Mouse (Mus musculus): ENCODE results near the gene Ranbp9. TPM values are rescaled to one million over a fixed set of nuclear protein-coding genes. Genes with fewer than 3 reads are reported as not detected.

The Ranbp9 gene
- polyA plus RNA-seq, 1 experiment from 2014 or later, result 11.2 TPM

DNA sequence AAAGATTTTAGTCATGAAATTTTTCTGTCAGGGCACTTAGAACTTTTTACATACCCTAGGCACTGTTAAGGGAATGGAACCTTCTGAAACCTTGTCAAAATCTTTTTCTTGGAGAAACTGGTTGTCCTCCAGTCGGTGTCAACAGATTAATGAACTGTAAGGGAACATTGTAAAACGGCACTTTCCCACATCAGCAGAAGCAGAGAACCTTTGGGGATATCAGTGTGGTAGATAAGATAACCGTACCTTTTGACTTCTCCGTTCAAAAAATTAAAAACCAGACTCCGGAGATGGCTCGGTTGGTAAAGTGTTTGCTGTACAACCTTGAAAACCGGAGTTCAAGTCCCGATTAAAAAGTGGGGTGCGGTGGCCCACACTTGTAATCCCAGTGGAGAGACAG is 1.7 kb upstream of the Ranbp9 start:
- no peak for ATAC-seq
- H3K9me3 ChIP-seq (ENCODE audit: control insufficient read depth, low read length), result no peaks in the 10 kb centered on the region
- no peak overlapping the region for H3K9ac ChIP-seq (ENCODE audit: low read depth, low read length)
- H3K4me1 ChIP-seq (ENCODE audit: control insufficient read depth, insufficient read depth, low read depth, low read length), result peaks cover 11% of the 10 kb centered on the region
- H3K27me3 ChIP-seq (replicated peaks; ENCODE audit: control insufficient read depth, insufficient read depth, low read length), result no peaks in the 10 kb centered on the region
- H3K36me3 ChIP-seq (ENCODE audit: control insufficient read depth, insufficient read depth, low read length), result no peaks in the 10 kb centered on the region
- H3K27ac ChIP-seq (ENCODE audit: low read depth, low read length), result no peak overlapping the region
- 95% methylated on average over 9 of the region's 9 CpGs for WGBS
- H3K4me2 ChIP-seq (ENCODE audit: low read length), result no peak overlapping the region
- H3K4me3 ChIP-seq (ENCODE audit: low read length), result no peak overlapping the region

DNA sequence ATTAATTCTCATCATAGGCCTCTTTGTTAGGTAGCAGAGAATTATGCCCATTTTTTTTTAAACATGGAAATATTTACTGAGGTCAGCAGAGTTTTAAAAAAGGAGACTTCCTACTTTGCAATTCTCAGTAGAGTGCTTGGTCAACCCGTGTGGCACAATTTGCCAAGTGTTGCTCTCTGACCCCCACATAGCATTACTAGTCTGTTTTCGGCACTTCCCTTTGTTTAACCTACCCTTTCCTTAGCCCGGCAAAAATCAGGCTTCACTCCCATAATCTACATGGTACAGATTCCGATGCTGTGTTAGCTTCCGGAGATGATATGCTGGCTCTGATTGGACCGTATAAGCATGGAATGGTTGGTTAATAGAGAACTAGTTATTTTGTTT is 770 bp upstream of the Ranbp9 start:
- 31% methylated on average over 6 of the region's 6 CpGs for WGBS
- peak overlapping the region; percentile 99 for H3K27ac ChIP-seq (ENCODE audit: low read depth, low read length)
- H3K9me3 ChIP-seq (ENCODE audit: control insufficient read depth, low read length), result no peaks in the 10 kb centered on the region
- H3K4me3 ChIP-seq (ENCODE audit: low read length), result peak overlapping the region; percentile 95
- peak overlapping the region; percentile 99 for H3K9ac ChIP-seq (ENCODE audit: low read depth, low read length)
- no peak for ATAC-seq
- peaks cover 17% of the 10 kb centered on the region for H3K4me1 ChIP-seq (ENCODE audit: control insufficient read depth, insufficient read depth, low read depth, low read length)
- H3K36me3 ChIP-seq (ENCODE audit: control insufficient read depth, insufficient read depth, low read length), result no peaks in the 10 kb centered on the region
- peak overlapping the region; percentile 89 for H3K4me2 ChIP-seq (ENCODE audit: low read length)
- H3K27me3 ChIP-seq (replicated peaks; ENCODE audit: control insufficient read depth, insufficient read depth, low read length), result no peaks in the 10 kb centered on the region

GRCm38 (mm10) chr13:43480595-43480956 is 506 bp downstream of the Ranbp9 start:
- H3K27me3 ChIP-seq (replicated peaks; ENCODE audit: control insufficient read depth, insufficient read depth, low read length), result no peaks in the 10 kb centered on the region
- H3K9ac ChIP-seq (ENCODE audit: low read depth, low read length), result peak overlapping the region; percentile 99
- peaks cover 20% of the 10 kb centered on the region for H3K4me1 ChIP-seq (ENCODE audit: control insufficient read depth, insufficient read depth, low read depth, low read length)
- no peak for ATAC-seq
- 2% methylated on average over 10 of the region's 67 CpGs for WGBS
- no peaks in the 10 kb centered on the region for H3K9me3 ChIP-seq (ENCODE audit: control insufficient read depth, low read length)
- peak overlapping the region; percentile 99 for H3K27ac ChIP-seq (ENCODE audit: low read depth, low read length)
- peak overlapping the region; percentile 89 for H3K4me2 ChIP-seq (ENCODE audit: low read length)
- H3K36me3 ChIP-seq (ENCODE audit: control insufficient read depth, insufficient read depth, low read length), result no peaks in the 10 kb centered on the region
- peak overlapping the region; percentile 95 for H3K4me3 ChIP-seq (ENCODE audit: low read length)

DNA sequence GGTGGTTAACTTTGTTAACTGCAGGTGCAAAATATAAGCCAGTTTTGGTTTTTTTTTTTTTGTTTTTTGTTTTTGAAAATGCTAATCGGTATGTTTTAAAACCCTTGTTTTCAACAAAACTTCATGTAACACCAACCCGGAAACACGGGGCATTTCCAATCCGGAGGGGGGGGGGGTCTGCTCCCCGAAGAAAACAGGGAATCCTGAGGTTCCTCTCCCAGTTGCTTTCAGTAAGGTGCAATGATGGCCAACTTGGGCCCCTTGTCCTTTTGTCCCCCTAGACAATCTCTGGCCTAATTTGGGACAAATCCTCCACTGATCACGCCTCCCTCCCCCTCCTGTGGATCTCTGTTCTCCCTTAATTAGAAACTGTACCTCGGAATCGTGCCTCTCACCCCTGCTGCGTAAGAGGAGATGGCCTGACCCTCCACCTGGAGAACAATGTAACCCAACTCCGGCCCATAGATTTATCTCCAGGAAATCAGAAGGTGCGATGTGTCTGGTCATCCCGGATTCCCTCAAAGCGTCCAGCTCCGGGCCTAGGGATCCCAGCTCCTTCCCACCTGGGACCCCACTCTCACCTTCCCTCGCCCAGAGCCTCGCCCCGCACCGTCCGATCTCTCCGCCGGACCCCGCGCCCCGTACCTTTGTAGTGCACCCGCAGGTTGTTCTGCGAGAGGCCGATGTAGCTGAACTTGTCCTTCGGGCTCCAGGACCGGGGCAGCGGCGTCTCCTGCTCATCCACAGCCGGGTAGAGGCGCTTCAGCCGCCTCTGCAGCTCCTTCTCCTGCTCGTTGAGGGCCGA is 1.1 kb downstream of the Ranbp9 start:
- H3K4me3 ChIP-seq (ENCODE audit: low read length), result peak overlapping the region; percentile 95
- peak overlapping the region; percentile 99 for H3K9ac ChIP-seq (ENCODE audit: low read depth, low read length)
- peak overlapping the region; percentile 99 for H3K27ac ChIP-seq (ENCODE audit: low read depth, low read length)
- H3K36me3 ChIP-seq (ENCODE audit: control insufficient read depth, insufficient read depth, low read length), result no peaks in the 10 kb centered on the region
- peaks cover 20% of the 10 kb centered on the region for H3K4me1 ChIP-seq (ENCODE audit: control insufficient read depth, insufficient read depth, low read depth, low read length)
- no peak for ATAC-seq
- under 1% methylated on average over 36 of the region's 36 CpGs for WGBS
- no peaks in the 10 kb centered on the region for H3K9me3 ChIP-seq (ENCODE audit: control insufficient read depth, low read length)
- H3K4me2 ChIP-seq (ENCODE audit: low read length), result peak overlapping the region; percentile 89
- H3K27me3 ChIP-seq (replicated peaks; ENCODE audit: control insufficient read depth, insufficient read depth, low read length), result no peaks in the 10 kb centered on the region

GRCm38 (mm10) chr13:43479024-43479705 is 1.9 kb downstream of the Ranbp9 start:
- Histone ChIP-seq H3K4me1 (ENCODE audit: control insufficient read depth, insufficient read depth, low read depth, low read length) (peaks cover 20% of the 10 kb centered on the region), H3K4me3 (ENCODE audit: low read length) (peak overlapping the region; percentile 95), H3K36me3 (ENCODE audit: control insufficient read depth, insufficient read depth, low read length) (no peaks in the 10 kb centered on the region), H3K27ac (ENCODE audit: low read depth, low read length) (peak overlapping the region; percentile 19), H3K4me2 (ENCODE audit: low read length) (peak overlapping the region; percentile 89), H3K9ac (ENCODE audit: low read depth, low read length) (peak overlapping the region; percentile 99), H3K27me3 (replicated peaks; ENCODE audit: control insufficient read depth, insufficient read depth, low read length) (no peaks in the 10 kb centered on the region), H3K9me3 (ENCODE audit: control insufficient read depth, low read length) (no peaks in the 10 kb centered on the region)
- 4% methylated on average over 6 of the region's 6 CpGs for WGBS
- no peak for ATAC-seq

GRCm38 (mm10) chr13:43478586-43478985 is 2.5 kb downstream of the Ranbp9 start:
- Histone ChIP-seq H3K27me3 (replicated peaks; ENCODE audit: control insufficient read depth, insufficient read depth, low read length) (no peaks in the 10 kb centered on the region), H3K4me3 (ENCODE audit: low read length) (peak overlapping the region; percentile 95), H3K36me3 (ENCODE audit: control insufficient read depth, insufficient read depth, low read length) (no peaks in the 10 kb centered on the region), H3K4me1 (ENCODE audit: control insufficient read depth, insufficient read depth, low read depth, low read length) (peaks cover 24% of the 10 kb centered on the region), H3K27ac (ENCODE audit: low read depth, low read length) (peak overlapping the region; percentile 48), H3K9me3 (ENCODE audit: control insufficient read depth, low read length) (no peaks in the 10 kb centered on the region), H3K4me2 (ENCODE audit: low read length) (peak overlapping the region; percentile 89), H3K9ac (ENCODE audit: low read depth, low read length) (peak overlapping the region; percentile 53)
- WGBS, result 13% methylated on average over 8 of the region's 8 CpGs
- no peak for ATAC-seq

DNA sequence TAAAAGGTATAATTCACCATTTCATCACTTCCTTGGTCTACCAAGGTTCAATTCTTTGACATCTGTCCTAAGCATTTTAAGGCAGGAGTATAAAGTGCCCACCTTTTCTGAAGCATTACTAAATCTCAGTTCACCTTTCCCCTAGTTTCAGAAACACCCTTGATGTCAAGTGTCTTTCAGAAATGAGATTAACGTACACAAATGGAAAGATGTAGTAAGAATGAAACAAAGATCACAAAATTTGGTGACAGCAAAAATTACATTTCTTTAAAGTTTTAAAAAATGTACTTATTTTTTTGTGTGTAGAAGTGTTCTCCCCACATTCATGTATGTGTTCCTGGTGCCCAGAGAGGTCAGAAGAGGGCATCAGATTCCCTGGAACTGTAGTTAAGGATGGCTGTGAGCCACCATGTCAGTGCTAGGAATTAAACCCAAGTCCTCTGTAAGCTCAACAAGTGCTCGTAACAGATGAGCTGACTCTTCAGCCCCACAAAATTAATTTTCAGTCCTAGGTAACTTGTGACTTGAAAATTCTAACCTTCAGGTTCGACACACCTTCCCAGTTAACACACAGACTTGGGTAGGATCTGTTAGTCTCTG is 3.9 kb downstream of the Ranbp9 start:
- H3K4me3 ChIP-seq (ENCODE audit: low read length), result no peak overlapping the region
- H3K9ac ChIP-seq (ENCODE audit: low read depth, low read length), result no peak overlapping the region
- no peak overlapping the region for H3K27ac ChIP-seq (ENCODE audit: low read depth, low read length)
- no peak overlapping the region; the same call in 1 of the 2 replicates for H3K4me2 ChIP-seq (ENCODE audit: low read length)
- H3K36me3 ChIP-seq (ENCODE audit: control insufficient read depth, insufficient read depth, low read length), result no peaks in the 10 kb centered on the region
- no peak for ATAC-seq
- peaks cover 24% of the 10 kb centered on the region for H3K4me1 ChIP-seq (ENCODE audit: control insufficient read depth, insufficient read depth, low read depth, low read length)
- no peaks in the 10 kb centered on the region for H3K9me3 ChIP-seq (ENCODE audit: control insufficient read depth, low read length)
- WGBS, result 87% methylated on average over 3 of the region's 3 CpGs
- H3K27me3 ChIP-seq (replicated peaks; ENCODE audit: control insufficient read depth, insufficient read depth, low read length), result no peaks in the 10 kb centered on the region

GRCm38 (mm10) chr13:43476226-43476625 is 4.9 kb downstream of the Ranbp9 start:
- H3K9ac ChIP-seq (ENCODE audit: low read depth, low read length), result no peak overlapping the region
- 83% methylated on average over 7 of the region's 7 CpGs for WGBS
- no peaks in the 10 kb centered on the region for H3K27me3 ChIP-seq (replicated peaks; ENCODE audit: control insufficient read depth, insufficient read depth, low read length)
- H3K9me3 ChIP-seq (ENCODE audit: control insufficient read depth, low read length), result no peaks in the 10 kb centered on the region
- H3K27ac ChIP-seq (ENCODE audit: low read depth, low read length), result no peak overlapping the region
- H3K4me3 ChIP-seq (ENCODE audit: low read length), result no peak overlapping the region
- ATAC-seq, result no peak
- H3K4me2 ChIP-seq (ENCODE audit: low read length), result no peak overlapping the region
- peaks cover 21% of the 10 kb centered on the region for H3K4me1 ChIP-seq (ENCODE audit: control insufficient read depth, insufficient read depth, low read depth, low read length)
- no peaks in the 10 kb centered on the region for H3K36me3 ChIP-seq (ENCODE audit: control insufficient read depth, insufficient read depth, low read length)

DNA sequence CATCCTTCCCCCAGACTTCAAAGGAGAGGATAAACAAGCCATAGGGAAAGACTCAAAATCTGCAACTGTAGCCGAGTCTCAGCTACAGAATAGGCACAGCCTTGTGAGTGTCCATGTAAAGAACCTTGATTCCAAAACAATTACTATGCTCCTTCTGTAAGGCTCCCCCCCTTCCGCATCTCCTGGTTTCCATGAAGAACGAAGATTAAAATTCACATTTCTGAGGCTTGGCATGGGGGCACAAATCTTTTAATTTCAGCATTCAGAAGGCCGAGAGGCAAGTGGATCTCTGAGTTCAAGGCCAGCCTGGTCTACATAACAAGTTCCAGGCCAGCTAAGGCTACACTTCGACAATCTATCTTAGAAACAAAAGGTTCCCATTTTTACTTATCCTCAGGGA is 6.4 kb downstream of the Ranbp9 start:
- ATAC-seq, result no peak
- Histone ChIP-seq H3K9me3 (ENCODE audit: control insufficient read depth, low read length) (peaks cover under 1% of the 10 kb centered on the region; the same call in 1 of the 2 replicates), H3K36me3 (ENCODE audit: control insufficient read depth, insufficient read depth, low read length) (no peaks in the 10 kb centered on the region), H3K4me2 (ENCODE audit: low read length) (no peak overlapping the region), H3K27ac (ENCODE audit: low read depth, low read length) (no peak overlapping the region), H3K4me1 (ENCODE audit: control insufficient read depth, insufficient read depth, low read depth, low read length) (peaks cover 21% of the 10 kb centered on the region), H3K9ac (ENCODE audit: low read depth, low read length) (no peak overlapping the region), H3K27me3 (replicated peaks; ENCODE audit: control insufficient read depth, insufficient read depth, low read length) (no peaks in the 10 kb centered on the region), H3K4me3 (ENCODE audit: low read length) (no peak overlapping the region)
- WGBS, result 95% methylated on average over 5 of the region's 5 CpGs

Measured in hindbrain, embryonic 16.5 days (tissue).